Mouse (Mus musculus): ENCODE data around the gene 1600014C23Rik. TPM values are rescaled to one million over a fixed set of nuclear protein-coding genes. Genes with fewer than 3 reads are reported as not detected.

1600014C23Rik gene
- polyA plus RNA-seq (2014; fragmentation: Illumina TruSeq; extraction: RNeasy Lipid Tissue Mini Kit (QIAGEN cat#74804); ENCODE audit: low read depth, low replicate concordance), result not detected

DNA sequence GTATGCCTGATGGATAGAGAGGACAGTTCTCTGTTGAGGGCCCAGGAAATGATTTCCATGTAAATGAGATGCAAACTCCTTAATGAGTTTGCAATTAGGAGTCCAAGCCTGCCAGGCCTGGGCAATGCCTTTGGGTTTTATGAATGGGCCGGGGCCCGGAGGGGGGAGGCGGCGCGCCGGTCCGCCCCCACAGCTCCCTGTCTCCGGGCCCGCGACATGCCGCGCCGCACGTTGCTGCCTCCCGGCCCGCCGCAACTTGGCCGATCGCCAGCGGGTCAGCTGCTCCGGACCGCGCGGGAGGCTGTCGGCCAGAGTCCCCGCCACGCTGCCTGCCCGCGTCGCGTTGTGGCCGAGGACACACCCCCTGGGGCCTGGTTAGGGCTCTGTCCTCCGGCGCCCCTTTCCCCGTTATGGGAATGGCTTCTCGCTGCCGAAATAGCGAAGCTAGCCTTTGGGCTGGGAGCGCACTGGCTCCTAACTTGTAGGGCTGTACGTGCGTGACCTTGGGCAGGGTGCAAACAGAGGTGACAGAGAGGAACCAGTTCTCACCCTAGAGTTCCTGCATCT is at the start of gene 1600014C23Rik:
Gene 1600014C23Rik, minus strand, starts transcription at position 110 of the 567 bp plus-strand sequence.

DNA sequence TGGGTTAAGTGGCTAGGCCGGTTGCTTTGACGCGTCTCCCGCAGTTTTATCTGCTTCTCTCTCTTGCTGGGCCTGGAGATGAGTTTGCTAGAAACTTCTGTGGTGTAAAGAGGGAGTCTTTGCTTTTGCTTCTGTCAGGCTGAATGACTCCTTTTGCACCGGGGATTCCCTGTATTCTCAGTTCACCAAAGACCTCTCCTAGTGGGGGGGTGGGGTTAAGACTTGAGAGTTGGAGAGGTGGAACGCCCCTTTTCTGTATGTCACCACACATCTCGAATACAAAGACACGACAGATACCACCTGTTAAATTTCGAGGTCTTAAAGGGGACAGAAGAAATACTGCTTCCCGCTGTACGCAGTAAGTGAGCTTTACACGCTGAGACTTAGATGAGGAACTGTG is 46.9 kb downstream of the 1600014C23Rik start, which contains the start of gene Tmem63b:
Gene Tmem63b, minus strand, starts transcription at position 190 of the 400 bp plus-strand sequence.

DNA sequence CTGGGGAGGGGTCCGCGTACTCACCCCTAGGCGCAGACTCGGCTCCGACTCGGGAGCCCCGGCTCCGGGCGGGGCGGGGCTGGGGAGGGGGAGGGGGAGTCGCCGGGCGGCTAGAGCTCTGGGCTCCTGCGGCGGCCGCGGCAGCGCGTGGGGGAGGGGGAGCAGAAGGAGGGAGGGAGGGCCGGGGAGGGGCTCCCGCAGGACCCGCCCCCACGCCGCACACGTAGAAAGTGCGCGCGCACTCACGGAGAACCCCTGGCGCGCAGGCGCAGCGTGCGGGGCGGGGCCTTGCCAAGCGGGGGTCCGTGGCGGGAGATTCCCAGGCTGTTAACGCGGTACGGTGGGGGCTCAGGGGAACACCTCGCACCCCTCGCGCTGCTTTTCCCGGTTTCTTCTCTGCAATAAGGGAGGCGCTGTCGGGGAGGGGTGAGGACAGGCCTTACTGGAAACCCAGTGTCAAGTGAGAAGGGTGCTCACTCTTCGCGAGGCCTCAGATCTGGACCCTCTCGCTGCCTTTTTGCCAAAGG is 47.5 kb downstream of the 1600014C23Rik start, which contains the start of gene Mrpl14:
Gene Mrpl14, plus strand, starts transcription at position 230 of the 527 bp plus-strand sequence.

Other genes starting within 250 kb of the 1600014C23Rik start
- gene Aars2, start 227.0 kb downstream of the 1600014C23Rik start, polyA plus RNA-seq (2014; fragmentation: Illumina TruSeq; extraction: RNeasy Lipid Tissue Mini Kit (QIAGEN cat#74804); ENCODE audit: low read depth, low replicate concordance), result 18.6 TPM
- gene Tcte1, start 210.4 kb downstream of the 1600014C23Rik start, polyA plus RNA-seq (2014; fragmentation: Illumina TruSeq; extraction: RNeasy Lipid Tissue Mini Kit (QIAGEN cat#74804); ENCODE audit: low read depth, low replicate concordance), result not detected
- gene Tmem151b, start 184.2 kb downstream of the 1600014C23Rik start, polyA plus RNA-seq (2014; fragmentation: Illumina TruSeq; extraction: RNeasy Lipid Tissue Mini Kit (QIAGEN cat#74804); ENCODE audit: low read depth, low replicate concordance), result not detected
- gene Nfkbie, start 178.1 kb downstream of the 1600014C23Rik start, polyA plus RNA-seq (2014; fragmentation: Illumina TruSeq; extraction: RNeasy Lipid Tissue Mini Kit (QIAGEN cat#74804); ENCODE audit: low read depth, low replicate concordance), result 1.9 TPM
- gene Slc35b2, start 170.0 kb downstream of the 1600014C23Rik start, polyA plus RNA-seq (2014; fragmentation: Illumina TruSeq; extraction: RNeasy Lipid Tissue Mini Kit (QIAGEN cat#74804); ENCODE audit: low read depth, low replicate concordance), result 27.8 TPM
- gene Hsp90ab1, start 160.6 kb downstream of the 1600014C23Rik start, polyA plus RNA-seq (2014; fragmentation: Illumina TruSeq; extraction: RNeasy Lipid Tissue Mini Kit (QIAGEN cat#74804); ENCODE audit: low read depth, low replicate concordance), result 1,229 TPM
- gene Slc29a1, start 134.2 kb downstream of the 1600014C23Rik start, polyA plus RNA-seq (2014; fragmentation: Illumina TruSeq; extraction: RNeasy Lipid Tissue Mini Kit (QIAGEN cat#74804); ENCODE audit: low read depth, low replicate concordance), result 99.8 TPM
- gene Mymx, start 131.7 kb downstream of the 1600014C23Rik start, polyA plus RNA-seq (2014; fragmentation: Illumina TruSeq; extraction: RNeasy Lipid Tissue Mini Kit (QIAGEN cat#74804); ENCODE audit: low read depth, low replicate concordance), result not detected
- 2.1 TPM for gene Capn11, start 74.5 kb downstream of the 1600014C23Rik start, polyA plus RNA-seq (2014; fragmentation: Illumina TruSeq; extraction: RNeasy Lipid Tissue Mini Kit (QIAGEN cat#74804); ENCODE audit: low read depth, low replicate concordance)
- gene Mrpl14, start 47.5 kb downstream of the 1600014C23Rik start, polyA plus RNA-seq (2014; fragmentation: Illumina TruSeq; extraction: RNeasy Lipid Tissue Mini Kit (QIAGEN cat#74804); ENCODE audit: low read depth, low replicate concordance), result 140 TPM
- gene Tmem63b, start 46.9 kb downstream of the 1600014C23Rik start, polyA plus RNA-seq (2014; fragmentation: Illumina TruSeq; extraction: RNeasy Lipid Tissue Mini Kit (QIAGEN cat#74804); ENCODE audit: low read depth, low replicate concordance), result 79.9 TPM